Mouse (Mus musculus) hindbrain, embryonic 13.5 days (tissue): ENCODE data around the gene Tes. TPM values are rescaled to one million over a fixed set of nuclear protein-coding genes. Genes with fewer than 3 reads are reported as not detected.

Experiments
- ATAC-seq: fragments of 200-750 bp; cut with Nextera tagmentation; 2 replicates; pipeline ENCODE4 v1.8.0; 2017; ENCODE audit warnings: moderate TSS enrichment; ENCODE audit not compliant: low FRiP score
- H3K27ac ChIP-seq: fragments of 300-500 bp; sonication (generic); 2 replicates; pipeline ENCODE4 v1.5.1; 2015; ENCODE audit warnings: inconsistent platforms, mild to moderate bottlenecking, moderate library complexity
- H3K27me3 ChIP-seq: fragments of 300-500 bp; sonication (generic); 2 replicates; pipeline ENCODE4 v1.6.1; 2015; ENCODE audit warnings: mild to moderate bottlenecking, inconsistent platforms
- H3K36me3 ChIP-seq: fragments of 300-500 bp; sonication (generic); 2 replicates; pipeline ENCODE4 v1.6.1; 2015; ENCODE audit warnings: mild to moderate bottlenecking, inconsistent platforms
- H3K4me1 ChIP-seq: fragments of 300-500 bp; sonication (generic); replicated peaks from 2 replicates; pipeline ENCODE4 v1.6.1; 2015; ENCODE audit warnings: inconsistent platforms
- H3K4me2 ChIP-seq: fragments of 300-500 bp; sonication (generic); 2 replicates; pipeline ENCODE4 v1.6.1; 2015; ENCODE audit warnings: inconsistent platforms, mild to moderate bottlenecking, moderate library complexity
- H3K4me3 ChIP-seq: fragments of 300-500 bp; sonication (generic); 2 replicates; pipeline ENCODE4 v1.5.1; 2015; ENCODE audit warnings: mild to moderate bottlenecking, inconsistent platforms
- H3K9ac ChIP-seq: fragments of 300-500 bp; sonication (generic); 2 replicates; pipeline ENCODE4 v1.6.1; 2015; ENCODE audit warnings: mild to moderate bottlenecking, inconsistent platforms
- H3K9me3 ChIP-seq: fragments of 300-500 bp; sonication (generic); 2 replicates; pipeline ENCODE4 v1.6.1; 2016; ENCODE audit warnings: inconsistent platforms
- WGBS: fragments of 180-500 bp; shearing (Covaris S2); methylation state at CpG from one replicate; pipeline ENCODE4 v1.1.7; 2015; 5-methylcytosine and 5-hydroxymethylcytosine counted together
- polyA plus RNA-seq: library from polyadenylated mRNA; unstranded; fragments of >200 nt; fragmentation: Nextera tagmentation; extraction: Ambion mirVana; gene quantifications from 2 replicates; pipeline ENCODE4 v1.2.1, GENCODE M21; 2015

Tes gene
- polyA plus RNA-seq, 1 experiment from 2014 or later, result 55.7 TPM

DNA sequence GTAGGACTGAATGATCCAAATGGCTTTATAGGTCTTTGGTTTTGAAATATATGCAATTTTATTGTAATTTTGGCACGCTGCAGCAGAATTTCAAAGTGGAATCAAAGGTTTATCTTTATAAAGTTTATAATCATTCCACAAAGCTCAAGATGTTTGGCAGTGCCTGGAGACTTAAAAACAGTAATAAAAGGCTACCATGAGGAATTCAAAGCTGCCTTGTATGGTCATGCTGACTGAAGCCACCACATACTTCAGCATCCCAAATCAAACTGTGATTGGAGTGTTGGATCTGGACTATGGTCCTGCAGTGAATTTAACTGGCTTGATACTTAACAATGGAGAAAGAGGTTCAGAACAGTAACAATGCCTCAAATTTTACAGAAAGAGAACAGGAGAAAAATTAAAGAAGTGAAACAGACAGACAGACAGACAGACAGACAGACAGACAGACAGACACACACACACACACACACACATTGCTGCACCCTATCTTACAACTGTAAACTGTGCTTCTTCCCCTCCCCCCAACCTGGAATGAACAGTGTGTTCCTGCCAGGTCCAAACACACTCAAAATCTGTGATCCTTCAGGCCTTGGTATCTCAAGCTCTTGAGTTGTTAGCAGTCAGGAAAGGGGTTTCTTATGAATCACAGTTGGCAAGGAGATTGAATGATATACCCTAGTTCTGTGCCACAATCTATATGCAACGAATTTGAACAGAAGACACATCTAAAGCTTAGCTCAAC, 50.3 kb downstream of the Tes start:
- Histone ChIP-seq H3K9ac (no peak overlapping the region), H3K4me1 (no peaks in the 10 kb centered on the region), H3K4me2 (no peak overlapping the region), H3K27ac (no peak overlapping the region), H3K4me3 (no peak overlapping the region), H3K9me3 (no peaks in the 10 kb centered on the region), H3K27me3 (no peaks in the 10 kb centered on the region), H3K36me3 (no peaks in the 10 kb centered on the region)
- no peak for ATAC-seq
- WGBS, result 79% methylated on average over 2 of the region's 2 CpGs

DNA sequence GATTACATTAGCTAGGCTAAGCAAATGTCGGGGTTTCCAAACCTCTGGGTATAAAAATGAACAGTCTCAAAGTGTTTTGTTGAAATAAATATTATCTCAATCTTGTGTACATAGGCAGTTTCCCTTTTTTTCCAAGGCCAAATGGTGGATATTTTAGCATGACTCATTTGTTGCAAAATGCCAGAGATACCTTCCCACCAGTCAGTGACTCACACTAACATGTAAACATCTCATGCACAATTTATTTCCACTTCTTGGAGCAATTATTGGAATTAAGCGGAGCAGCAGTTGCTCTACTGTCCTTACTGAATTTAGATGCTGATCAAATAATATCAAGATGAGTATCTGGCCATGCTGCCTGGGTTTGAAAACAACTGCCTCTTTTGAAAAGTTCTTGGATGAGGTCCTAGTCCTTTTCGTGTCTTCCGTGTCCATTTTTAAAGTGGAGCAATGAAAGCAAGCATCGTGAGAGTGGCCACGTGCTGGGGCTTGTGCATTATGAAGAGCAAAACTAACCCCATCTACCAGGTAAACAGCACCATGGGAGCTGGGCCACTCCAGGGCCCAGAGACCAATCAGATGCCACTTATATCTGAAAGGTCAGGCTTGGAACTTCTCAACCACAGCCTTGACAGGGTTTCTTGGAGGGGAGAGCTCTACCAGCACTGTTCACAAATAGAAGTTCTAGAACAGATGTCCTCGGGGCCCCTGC, 54.7 kb downstream of the Tes start:
- no peak for ATAC-seq
- no peaks in the 10 kb centered on the region for H3K4me1 ChIP-seq
- H3K9me3 ChIP-seq, result no peaks in the 10 kb centered on the region
- no peak overlapping the region for H3K27ac ChIP-seq
- no peaks in the 10 kb centered on the region for H3K36me3 ChIP-seq
- no peaks in the 10 kb centered on the region for H3K27me3 ChIP-seq
- no peak overlapping the region for H3K9ac ChIP-seq
- no peak overlapping the region for H3K4me3 ChIP-seq
- H3K4me2 ChIP-seq, result no peak overlapping the region
- 91% methylated on average over 7 of the region's 7 CpGs for WGBS

DNA sequence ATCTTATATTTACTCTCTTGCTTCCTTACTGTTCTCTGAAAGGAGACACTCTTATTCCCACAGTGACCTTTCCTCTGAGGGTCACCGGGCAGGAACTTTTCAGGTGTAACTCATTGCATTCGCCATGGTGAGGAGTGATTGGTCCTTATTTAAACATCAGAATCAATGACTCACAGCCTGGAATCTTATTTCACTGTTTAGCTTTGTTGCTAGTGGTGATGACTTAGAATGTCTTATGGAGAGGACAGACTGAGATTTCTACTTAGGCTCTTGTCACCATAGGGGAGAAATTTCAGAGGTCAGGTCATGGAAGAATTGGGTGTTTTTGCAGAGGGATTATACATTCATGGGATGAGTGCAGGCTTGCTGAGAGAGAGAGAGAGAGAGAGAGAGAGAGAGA, 75.1 kb downstream of the Tes start:
- Histone ChIP-seq H3K36me3 (no peaks in the 10 kb centered on the region), H3K27me3 (no peaks in the 10 kb centered on the region), H3K9ac (no peak overlapping the region), H3K27ac (no peak overlapping the region), H3K4me2 (no peak overlapping the region), H3K4me3 (no peak overlapping the region), H3K9me3 (no peaks in the 10 kb centered on the region), H3K4me1 (no peaks in the 10 kb centered on the region; the same call in 1 of the 2 replicates)
- no peak for ATAC-seq
- 81% methylated on average over 2 of the region's 2 CpGs for WGBS

DNA sequence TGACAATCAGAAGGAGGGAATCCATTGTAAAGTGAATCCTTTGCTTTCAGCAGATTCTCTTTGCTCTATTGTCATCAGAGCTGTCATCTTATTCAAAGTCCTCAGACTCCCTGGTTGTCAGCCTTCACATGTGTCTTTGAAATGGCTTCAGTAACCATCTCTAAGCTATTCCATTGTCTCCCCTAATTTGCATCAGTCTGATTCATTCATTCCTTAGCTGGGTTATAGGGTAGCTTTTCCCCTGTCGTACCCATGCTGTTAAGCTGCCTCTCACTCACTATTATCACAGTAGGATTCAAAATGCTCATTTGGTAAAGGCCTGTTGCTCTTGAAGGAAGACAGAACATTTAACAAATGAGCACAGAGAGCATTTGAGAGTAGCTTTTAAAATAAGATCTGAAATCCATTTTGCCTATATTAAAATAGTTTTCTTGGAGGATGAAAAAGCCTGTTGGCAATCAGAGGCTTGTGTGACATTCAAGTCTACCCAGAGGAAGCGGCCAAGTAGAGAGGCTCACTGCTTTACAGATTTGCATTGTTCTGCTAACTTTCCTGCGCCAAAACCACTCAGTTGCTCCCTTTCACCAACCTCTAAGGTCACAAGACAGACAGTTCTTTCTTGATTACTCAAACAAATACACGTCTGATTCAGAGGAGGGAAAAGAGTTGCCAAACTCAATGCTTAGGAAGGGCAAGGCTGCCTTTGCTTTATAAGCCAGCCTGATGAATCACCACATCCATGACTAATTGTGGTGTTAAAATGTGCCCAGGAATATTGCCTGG, 77.8 kb downstream of the Tes start:
- H3K27ac ChIP-seq, result no peak overlapping the region; the same call in 1 of the 2 replicates
- no peak for ATAC-seq
- no peaks in the 10 kb centered on the region for H3K27me3 ChIP-seq
- no peaks in the 10 kb centered on the region for H3K9me3 ChIP-seq
- no peaks in the 10 kb centered on the region for H3K36me3 ChIP-seq
- 10% methylated on average over 4 of the region's 4 CpGs for WGBS
- H3K4me1 ChIP-seq, result no peaks in the 10 kb centered on the region; the same call in 1 of the 2 replicates
- no peak overlapping the region for H3K9ac ChIP-seq
- H3K4me3 ChIP-seq, result no peak overlapping the region
- H3K4me2 ChIP-seq, result no peak overlapping the region

DNA sequence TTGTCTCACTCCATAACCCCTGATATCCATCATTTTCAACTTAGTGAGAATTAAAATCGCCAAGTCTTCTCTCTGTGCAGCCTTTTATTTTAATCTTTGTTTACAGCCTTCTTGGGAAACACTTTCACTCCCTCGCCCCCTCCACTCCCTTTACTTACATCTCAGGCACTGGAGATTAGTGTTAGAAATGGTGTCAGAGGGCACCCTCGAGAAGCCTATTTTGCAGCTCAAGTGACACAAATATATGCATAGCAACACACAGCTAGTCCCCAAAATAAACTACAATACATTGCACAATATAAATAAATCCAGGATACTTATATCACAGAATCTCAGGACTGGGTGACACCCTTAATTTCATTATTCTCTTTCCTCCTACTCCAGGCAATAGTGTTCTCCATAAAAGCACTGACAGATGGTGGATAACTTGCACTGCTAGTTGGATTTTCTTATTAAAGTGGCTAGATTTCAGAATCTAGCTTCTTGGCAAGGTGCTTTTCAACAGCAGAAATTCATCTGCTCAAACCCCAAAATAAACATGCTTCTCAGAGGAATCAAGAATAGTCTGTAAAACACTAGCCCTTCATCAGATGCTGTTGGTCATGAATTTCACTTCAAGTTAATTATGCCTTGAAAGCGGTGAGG, 86.2 kb downstream of the Tes start:
- no peak for ATAC-seq
- WGBS, result 73% methylated on average over 4 of the region's 4 CpGs

DNA sequence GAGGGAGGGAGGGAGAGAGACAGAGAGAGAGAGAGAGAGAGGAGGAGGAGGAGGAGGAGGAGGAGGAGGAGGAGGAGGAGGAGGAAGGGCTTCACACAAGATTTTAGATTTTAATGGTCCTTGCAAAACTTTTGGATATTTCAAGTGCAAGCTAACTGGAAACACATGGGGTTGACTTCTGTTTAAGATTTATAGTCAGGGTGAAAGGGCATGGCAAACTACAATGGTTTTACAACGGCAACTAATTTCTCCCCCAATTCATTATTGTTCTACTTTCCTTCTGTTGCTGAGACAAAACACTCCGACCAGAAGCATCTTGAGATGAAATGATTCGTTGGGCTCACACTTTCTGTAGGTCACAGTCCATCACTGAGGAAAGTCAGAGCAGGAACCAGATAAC, 87.6 kb downstream of the Tes start:
- ATAC-seq, result no peak
- Histone ChIP-seq H3K27me3 (no peaks in the 10 kb centered on the region), H3K9ac (no peak overlapping the region), H3K4me1 (no peaks in the 10 kb centered on the region), H3K4me3 (no peak overlapping the region), H3K9me3 (no peaks in the 10 kb centered on the region), H3K4me2 (no peak overlapping the region), H3K36me3 (no peaks in the 10 kb centered on the region), H3K27ac (no peak overlapping the region)
- WGBS, result 47% methylated on average over 3 of the region's 3 CpGs

More for the DNA sequence above, 86.2 kb downstream of the Tes start:
- Histone ChIP-seq H3K9me3 (no peaks in the 10 kb centered on the region), H3K4me2 (no peak overlapping the region), H3K4me3 (no peak overlapping the region), H3K36me3 (no peaks in the 10 kb centered on the region), H3K27me3 (no peaks in the 10 kb centered on the region), H3K9ac (no peak overlapping the region), H3K4me1 (no peaks in the 10 kb centered on the region), H3K27ac (no peak overlapping the region)

Other genes with a start within 250 kb of the Tes start
- gene Tfec, start 166.7 kb upstream of the Tes start, polyA plus RNA-seq, result 0.34 and 0.58 TPM in 2 replicates
- 11.3 and 11.5 TPM in 2 replicates for gene Cav2, start 216.0 kb downstream of the Tes start, polyA plus RNA-seq
- 19.6 and 19.8 TPM in 2 replicates for gene Cav1, start 241.2 kb downstream of the Tes start, polyA plus RNA-seq